Mouse (Mus musculus) forebrain, embryonic 11.5 days (tissue): ENCODE results near the gene Cdc45. TPM values are rescaled to one million over a fixed set of nuclear protein-coding genes. Genes with fewer than 3 reads are reported as not detected.

ENCODE experiments used
- ATAC-seq: fragments of 200-750 bp; cut with Nextera tagmentation; replicated peaks from 2 replicates; pipeline ENCODE4 v1.8.0; 2017; ENCODE audit warnings: moderate TSS enrichment; ENCODE audit not compliant: low FRiP score
- DNase-seq: peaks from one replicate; pipeline ENCODE4 v3.0.0-alpha.2; 2017; ENCODE audit warnings: low spot score
- H3K27ac ChIP-seq: fragments of 300-500 bp; sonication (generic); 2 replicates; pipeline ENCODE4 v1.5.1; 2014; ENCODE audit warnings: low read depth, low read length
- H3K27me3 ChIP-seq: fragments of 300-500 bp; sonication (generic); 2 replicates; pipeline ENCODE4 v1.6.1; 2014; ENCODE audit warnings: mild to moderate bottlenecking, low read length, mixed read lengths; ENCODE audit not compliant: control insufficient read depth, insufficient read depth
- H3K36me3 ChIP-seq: fragments of 300-500 bp; sonication (generic); 2 replicates; pipeline ENCODE4 v1.6.1; 2014; ENCODE audit warnings: mild to moderate bottlenecking, low read length, moderate library complexity, mixed read lengths; ENCODE audit not compliant: control insufficient read depth, insufficient read depth
- H3K4me1 ChIP-seq: fragments of 300-500 bp; sonication (generic); replicated peaks from 2 replicates; pipeline ENCODE4 v1.6.1; 2014; ENCODE audit warnings: low read length, mixed read lengths; ENCODE audit not compliant: control insufficient read depth, insufficient read depth
- H3K4me2 ChIP-seq: fragments of 300-500 bp; sonication (generic); 2 replicates; pipeline ENCODE4 v1.6.1; 2014; ENCODE audit warnings: low read depth, mild to moderate bottlenecking, low read length, moderate library complexity, mixed read lengths; ENCODE audit not compliant: severe bottlenecking
- H3K4me3 ChIP-seq: fragments of 300-500 bp; sonication (generic); 2 replicates; pipeline ENCODE4 v1.5.1; 2014; ENCODE audit warnings: low read depth, low read length
- H3K9ac ChIP-seq: fragments of 300-500 bp; sonication (generic); 2 replicates; pipeline ENCODE4 v1.6.1; 2014; ENCODE audit warnings: low read length
- H3K9me3 ChIP-seq: fragments of 300-500 bp; sonication (generic); 2 replicates; pipeline ENCODE4 v1.6.1; 2016; ENCODE audit warnings: low read length, mixed read lengths; ENCODE audit not compliant: control insufficient read depth
- WGBS: fragments of 180-500 bp; shearing (Covaris S2); extraction: QIAGEN DNeasy Blood & Tissue Kit; methylation state at CpG from one replicate; pipeline ENCODE4 v1.1.7; 2014; 5-methylcytosine and 5-hydroxymethylcytosine counted together
- polyA plus RNA-seq: library from polyadenylated mRNA; unstranded; fragments of >200 nt; fragmentation: Nextera tagmentation; extraction: Ambion mirVana; gene quantifications from 2 replicates; pipeline ENCODE4 v1.2.1, GENCODE M21; 2014

Gene Cdc45
- polyA plus RNA-seq, 1 experiment from 2014 or later = 75.8 TPM

DNA sequence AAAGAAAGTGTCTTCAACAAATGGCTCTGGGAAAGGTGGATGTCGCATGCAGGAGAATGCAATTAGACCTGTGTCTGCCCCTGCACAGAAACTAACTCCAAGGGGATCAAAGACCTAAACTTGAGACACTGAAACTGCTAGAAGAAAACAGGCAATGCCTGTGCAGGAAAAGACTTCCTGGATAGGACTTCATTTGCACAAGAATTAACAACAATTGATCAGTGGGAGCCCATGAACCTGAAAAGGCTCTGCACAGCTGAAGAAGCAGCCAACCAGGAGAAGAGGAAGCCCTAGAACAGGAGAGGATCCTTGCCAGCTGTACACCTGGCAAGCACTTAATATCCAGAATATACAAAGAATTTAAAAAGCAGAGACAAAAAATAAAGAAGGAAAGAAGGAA is 42.3 kb downstream of the Cdc45 start:
- Histone ChIP-seq H3K36me3 (no peaks in the 10 kb centered on the region), H3K27ac (no peak overlapping the region), H3K4me3 (no peak overlapping the region), H3K9ac (no peak overlapping the region), H3K4me2 (no peak overlapping the region), H3K4me1 (no peaks in the 10 kb centered on the region), H3K27me3 (no peaks in the 10 kb centered on the region), H3K9me3 (no peaks in the 10 kb centered on the region)
- WGBS = 73% methylated on average over 1 of the region's 1 CpGs
- ATAC-seq (no peak), DNase-seq (no peak)

- no peaks in the 10 kb centered on the region for H3K9me3 ChIP-seq
- DNase-seq = no peak
- H3K27ac ChIP-seq = no peak overlapping the region
- H3K36me3 ChIP-seq = no peaks in the 10 kb centered on the region
- no peak overlapping the region for H3K9ac ChIP-seq
- no peaks in the 10 kb centered on the region for H3K27me3 ChIP-seq
- H3K4me2 ChIP-seq = no peak overlapping the region
- no peaks in the 10 kb centered on the region for H3K4me1 ChIP-seq
- WGBS = 81% methylated on average over 4 of the region's 4 CpGs
- no peak overlapping the region for H3K4me3 ChIP-seq
- no peak for ATAC-seq
These were observed 45.4 kb downstream of the Cdc45 start for GRCm38 (mm10) chr16:18766390-18766789.

DNA sequence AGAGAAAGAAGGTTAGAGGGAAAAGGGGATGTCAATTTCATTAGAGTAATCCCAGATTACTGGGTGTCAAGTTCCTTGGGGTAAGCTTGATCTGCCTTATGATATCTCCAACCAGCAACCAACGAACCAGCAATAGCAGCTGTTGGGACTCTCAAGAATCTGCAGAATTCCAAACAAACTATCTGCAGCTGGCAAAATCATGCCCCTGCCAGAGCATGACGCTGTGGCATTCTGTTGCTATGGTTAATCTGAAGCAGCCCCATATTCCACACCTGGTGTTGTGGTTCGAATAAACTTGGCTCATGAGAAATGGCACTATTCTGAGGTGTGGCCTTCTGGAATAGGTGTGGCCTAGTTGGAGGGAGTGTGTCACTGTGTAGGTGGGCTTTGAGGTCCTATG is 48.8 kb downstream of the Cdc45 start:
- Histone ChIP-seq H3K4me1 (no peaks in the 10 kb centered on the region), H3K27ac (no peak overlapping the region), H3K4me2 (no peak overlapping the region), H3K9me3 (no peaks in the 10 kb centered on the region), H3K9ac (no peak overlapping the region), H3K36me3 (no peaks in the 10 kb centered on the region), H3K4me3 (no peak overlapping the region), H3K27me3 (no peaks in the 10 kb centered on the region)
- ATAC-seq = no peak
- DNase-seq = no peak
- 82% methylated on average over 3 of the region's 3 CpGs for WGBS

GRCm38 (mm10) chr16:18761734-18762133 is 50.1 kb downstream of the Cdc45 start:
- ATAC-seq = no peak
- H3K4me2 ChIP-seq = no peak overlapping the region
- 89% methylated on average over 4 of the region's 4 CpGs for WGBS

DNA sequence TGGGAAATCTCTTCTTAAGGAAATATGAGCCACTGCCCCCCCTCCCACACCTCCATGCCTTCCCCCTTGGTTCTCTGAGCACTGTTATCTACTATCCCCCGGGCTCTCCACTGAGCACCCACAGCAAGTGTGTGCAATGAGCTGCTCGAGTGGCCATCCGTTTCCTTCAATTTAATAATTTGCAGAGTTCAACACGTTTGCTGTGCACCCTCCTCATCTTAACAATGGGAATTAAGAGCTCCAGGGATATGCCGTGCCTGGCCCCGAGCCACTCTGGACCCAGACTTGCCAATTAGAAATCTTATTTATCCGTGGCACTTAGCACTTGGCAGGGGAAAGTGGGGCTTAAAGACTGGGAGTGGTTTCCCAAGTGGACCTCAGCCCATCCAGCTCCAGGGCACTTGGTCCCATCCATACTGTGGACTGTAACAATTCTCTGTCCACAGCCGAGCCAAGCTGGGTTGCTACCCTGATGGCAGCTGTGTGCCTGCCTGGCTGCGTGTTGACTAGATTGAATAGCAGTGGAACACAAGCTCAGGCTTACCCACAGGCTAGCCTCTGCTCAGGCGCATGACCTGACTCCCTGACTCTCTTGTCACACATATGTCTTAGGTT is 59.8 kb downstream of the Cdc45 start:
- no peak overlapping the region for H3K4me3 ChIP-seq
- DNase-seq = no peak
- H3K9ac ChIP-seq = no peak overlapping the region
- no peak overlapping the region for H3K4me2 ChIP-seq
- H3K9me3 ChIP-seq = no peaks in the 10 kb centered on the region
- H3K4me1 ChIP-seq = no peaks in the 10 kb centered on the region
- WGBS = 89% methylated on average over 10 of the region's 10 CpGs
- ATAC-seq = no peak
- H3K36me3 ChIP-seq = no peaks in the 10 kb centered on the region
- H3K27me3 ChIP-seq = no peaks in the 10 kb centered on the region
- no peak overlapping the region for H3K27ac ChIP-seq

More at GRCm38 (mm10) chr16:18761734-18762133, 50.1 kb downstream of the Cdc45 start:
- Histone ChIP-seq H3K4me3 (no peak overlapping the region), H3K27me3 (no peaks in the 10 kb centered on the region), H3K9me3 (no peaks in the 10 kb centered on the region), H3K4me1 (no peaks in the 10 kb centered on the region), H3K9ac (no peak overlapping the region), H3K27ac (no peak overlapping the region), H3K36me3 (no peaks in the 10 kb centered on the region)
- no peak for DNase-seq

DNA sequence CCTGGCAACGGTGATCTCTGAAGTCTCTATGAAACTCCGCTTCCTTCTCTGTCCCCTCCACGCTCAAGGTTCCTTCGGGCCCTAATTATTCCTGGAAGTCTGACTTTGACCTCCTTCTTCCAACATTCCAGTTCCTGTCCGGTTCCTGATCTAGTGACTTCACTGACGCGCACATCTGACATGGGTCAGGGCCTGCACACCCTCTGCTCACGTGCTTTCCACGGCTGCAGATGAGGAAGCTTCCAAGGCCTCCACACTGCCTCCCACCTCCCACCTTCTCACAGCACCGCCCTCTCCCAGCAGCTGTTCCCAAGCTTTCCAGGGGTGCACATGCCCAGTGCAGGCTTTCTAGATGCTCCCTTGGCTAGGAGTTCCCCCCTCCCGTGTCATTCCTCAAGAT is 60.7 kb downstream of the Cdc45 start:
- ATAC-seq = no peak
- H3K4me1 ChIP-seq = no peaks in the 10 kb centered on the region
- 89% methylated on average over 11 of the region's 11 CpGs for WGBS

GRCm38 (mm10) chr16:18746268-18747122 is 65.3 kb downstream of the Cdc45 start:
- no peaks in the 10 kb centered on the region for H3K9me3 ChIP-seq
- no peaks in the 10 kb centered on the region for H3K4me1 ChIP-seq
- H3K4me2 ChIP-seq = no peak overlapping the region
- WGBS = 86% methylated on average over 20 of the region's 20 CpGs
- H3K9ac ChIP-seq = no peak overlapping the region
- H3K36me3 ChIP-seq = no peaks in the 10 kb centered on the region
- DNase-seq = no peak
- H3K27ac ChIP-seq = no peak overlapping the region
- ATAC-seq = no peak
- H3K4me3 ChIP-seq = no peak overlapping the region
- H3K27me3 ChIP-seq = no peaks in the 10 kb centered on the region

More for the DNA sequence above, 60.7 kb downstream of the Cdc45 start:
- no peaks in the 10 kb centered on the region for H3K36me3 ChIP-seq
- no peak overlapping the region for H3K27ac ChIP-seq
- H3K27me3 ChIP-seq = no peaks in the 10 kb centered on the region
- no peak overlapping the region for H3K9ac ChIP-seq
- DNase-seq = no peak
- no peak overlapping the region for H3K4me3 ChIP-seq
- H3K4me2 ChIP-seq = no peak overlapping the region
- H3K9me3 ChIP-seq = no peaks in the 10 kb centered on the region

DNA sequence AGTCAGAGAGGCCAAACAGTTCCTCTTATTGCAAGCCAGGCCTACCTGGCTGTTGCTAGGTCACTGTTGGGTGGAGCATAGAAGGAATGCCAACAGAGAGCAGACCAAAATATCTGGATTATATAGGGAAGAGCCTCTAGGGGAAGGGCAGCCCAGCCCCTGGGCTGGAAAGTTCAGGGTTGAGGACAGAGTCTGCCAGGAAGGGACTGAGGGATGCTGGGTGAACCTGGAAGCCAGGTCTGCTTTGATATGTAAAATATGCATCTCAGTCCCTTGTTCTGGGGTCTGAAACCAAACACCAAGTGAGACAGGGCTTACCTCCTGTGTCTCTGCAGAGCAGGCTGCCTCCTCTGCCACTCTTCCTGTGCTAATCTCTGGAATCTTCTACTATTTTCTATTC is 73.5 kb downstream of the Cdc45 start:
- DNase-seq (no peak), ATAC-seq (no peak)
- H3K4me1 ChIP-seq = no peaks in the 10 kb centered on the region
- no peaks in the 10 kb centered on the region for H3K27me3 ChIP-seq
- no peaks in the 10 kb centered on the region for H3K36me3 ChIP-seq
- H3K27ac ChIP-seq = no peak overlapping the region
- H3K9ac ChIP-seq = no peak overlapping the region
- no peak overlapping the region for H3K4me2 ChIP-seq
- H3K4me3 ChIP-seq = no peak overlapping the region
- H3K9me3 ChIP-seq = no peaks in the 10 kb centered on the region
